Mouse (Mus musculus): ENCODE measurements around the gene Scube3. TPM values are rescaled to one million over a fixed set of nuclear protein-coding genes. Genes with fewer than 3 reads are reported as not detected.
A peak's percentile ranks its signal among the peaks of the same experiment; 100 is the strongest.

The Scube3 gene
- total and polyA plus RNA-seq, 3 experiments = 0.22 TPM; not detected in 2

GRCm38 (mm10) chr17:28223561-28224391 lies 81.8 kb downstream of the Scube3 start:
- DNase-seq (ENCODE audit: low spot score) (peak; percentile 83), ATAC-seq (ENCODE audit: extremely low read depth, insufficient number of reproducible peaks, low FRiP score, poor library complexity, severe bottlenecking) (peak; percentile 88)
- no peaks in the 10 kb centered on the region for H3K9me3 ChIP-seq (replicated peaks)
- H3K36me3 ChIP-seq (replicated peaks) = peaks cover 97% of the 10 kb centered on the region
- no peak for TF ChIP-seq GATA2 (IDR thresholded peaks at IDR 0.05; ENCODE audit: borderline replicate concordance, low read depth, low read length)
- no peak for TF ChIP-seq POLR2AphosphoS5 (IDR thresholded peaks at IDR 0.05; ENCODE audit: insufficient replicate concordance, low read depth, low read length)
- no peak for TF ChIP-seq GATA1 (IDR thresholded peaks at IDR 0.05; ENCODE audit: borderline replicate concordance, low read length)
- no peak for TF ChIP-seq CTCF (IDR thresholded peaks at IDR 0.05; ENCODE audit: low read depth, low read length)
- no peak for TF ChIP-seq TAL1 (conservative IDR thresholded peaks at IDR 0.05; ENCODE audit: low read depth, low read length)
- peaks cover 46% of the 10 kb centered on the region for H3K4me1 ChIP-seq (ENCODE audit: insufficient read depth, low read depth, low read length)
- H3K4me3 ChIP-seq (ENCODE audit: low read depth, low read length) = peak overlapping the region; percentile 64; the same call in 1 of the 2 replicates
- H3K27me3 ChIP-seq (ENCODE audit: insufficient read depth, low read length) = no peaks in the 10 kb centered on the region; the same call in 1 of the 2 replicates

Other genes starting within 250 kb of the Scube3 start
- 11.9 and 13.3 TPM in 2 replicates for gene Anks1, start 232.8 kb upstream of the Scube3 start, total RNA-seq (2014; fragmentation: Nextera tagmentation)
- 5.8 and 6.6 TPM in 2 replicates for gene Anks1, start 232.8 kb upstream of the Scube3 start, total RNA-seq (2017)
- 9.6 and 10.1 TPM in 2 replicates for gene Anks1, start 232.8 kb upstream of the Scube3 start, polyA plus RNA-seq (2012)
- gene Taf11, start 232.3 kb upstream of the Scube3 start, total RNA-seq (2014; fragmentation: Nextera tagmentation) = 42.4 and 57.4 TPM in 2 replicates
- 36.1 and 36.3 TPM in 2 replicates for gene Taf11, start 232.3 kb upstream of the Scube3 start, total RNA-seq (2017)
- 41.8 and 44.2 TPM in 2 replicates for gene Taf11, start 232.3 kb upstream of the Scube3 start, polyA plus RNA-seq (2012)
- gene Tcp11, start 61.5 kb upstream of the Scube3 start, total RNA-seq (2014; fragmentation: Nextera tagmentation) = not detected in 2 replicates
- not detected in 2 replicates for gene Tcp11, start 61.5 kb upstream of the Scube3 start, total RNA-seq (2017)
- gene Tcp11, start 61.5 kb upstream of the Scube3 start, polyA plus RNA-seq (2012) = not detected in 2 replicates
- 18.2 and 20.8 TPM in 2 replicates for gene Zfp523, start 35.0 kb downstream of the Scube3 start, total RNA-seq (2014; fragmentation: Nextera tagmentation)
- 11.9 and 15.7 TPM in 2 replicates for gene Zfp523, start 35.0 kb downstream of the Scube3 start, total RNA-seq (2017)
- gene Zfp523, start 35.0 kb downstream of the Scube3 start, polyA plus RNA-seq (2012) = 39.9 and 48.5 TPM in 2 replicates
- gene Def6, start 65.6 kb downstream of the Scube3 start, total RNA-seq (2014; fragmentation: Nextera tagmentation) = 38.5 and 58.4 TPM in 2 replicates
- gene Def6, start 65.6 kb downstream of the Scube3 start, total RNA-seq (2017) = 92.8 and 113 TPM in 2 replicates
- 308 and 346 TPM in 2 replicates for gene Def6, start 65.6 kb downstream of the Scube3 start, polyA plus RNA-seq (2012)
- 19.1 and 23.4 TPM in 2 replicates for gene Ppard, start 90.6 kb downstream of the Scube3 start, total RNA-seq (2014; fragmentation: Nextera tagmentation)
- 2.6 and 3.0 TPM in 2 replicates for gene Ppard, start 90.6 kb downstream of the Scube3 start, total RNA-seq (2017)
- 17.8 and 17.9 TPM in 2 replicates for gene Ppard, start 90.6 kb downstream of the Scube3 start, polyA plus RNA-seq (2012)
- 33.9 and 34.5 TPM in 2 replicates for gene Fance, start 171.4 kb downstream of the Scube3 start, total RNA-seq (2014; fragmentation: Nextera tagmentation)
- 50.1 and 50.7 TPM in 2 replicates for gene Fance, start 171.4 kb downstream of the Scube3 start, total RNA-seq (2017)
- 79.0 and 80.0 TPM in 2 replicates for gene Fance, start 171.4 kb downstream of the Scube3 start, polyA plus RNA-seq (2012)
- 2,842 and 3,361 TPM in 2 replicates for gene Rpl10a, start 186.3 kb downstream of the Scube3 start, total RNA-seq (2014; fragmentation: Nextera tagmentation)
- gene Rpl10a, start 186.3 kb downstream of the Scube3 start, total RNA-seq (2017) = 987 and 1,219 TPM in 2 replicates
- gene Rpl10a, start 186.3 kb downstream of the Scube3 start, polyA plus RNA-seq (2012) = 7,805 and 8,433 TPM in 2 replicates
- 0.90 TPM in 1 of 2 replicates, not detected in the other for gene Tead3, start 208.7 kb downstream of the Scube3 start, total RNA-seq (2014; fragmentation: Nextera tagmentation)
- gene Tead3, start 208.7 kb downstream of the Scube3 start, total RNA-seq (2017) = 0.06 and 0.22 TPM in 2 replicates
- gene Tead3, start 208.7 kb downstream of the Scube3 start, polyA plus RNA-seq (2012) = 0.41 and 0.47 TPM in 2 replicates
- not detected in 2 replicates for gene Tulp1, start 223.1 kb downstream of the Scube3 start, total RNA-seq (2014; fragmentation: Nextera tagmentation)
- 0.16 TPM in 1 of 2 replicates, not detected in the other for gene Tulp1, start 223.1 kb downstream of the Scube3 start, total RNA-seq (2017)
- 0.10 TPM in 1 of 2 replicates, not detected in the other for gene Tulp1, start 223.1 kb downstream of the Scube3 start, polyA plus RNA-seq (2012)

Data from G1E (cell line).